Mouse (Mus musculus): Measurements from ENCODE around the gene Gm49333.
"Not testable (repeated sequence)": the region's sequence is repeated elsewhere in the genome, so short reads cannot be mapped to it uniquely, and the experiment has no call there.

The Gm49333 gene

DNA sequence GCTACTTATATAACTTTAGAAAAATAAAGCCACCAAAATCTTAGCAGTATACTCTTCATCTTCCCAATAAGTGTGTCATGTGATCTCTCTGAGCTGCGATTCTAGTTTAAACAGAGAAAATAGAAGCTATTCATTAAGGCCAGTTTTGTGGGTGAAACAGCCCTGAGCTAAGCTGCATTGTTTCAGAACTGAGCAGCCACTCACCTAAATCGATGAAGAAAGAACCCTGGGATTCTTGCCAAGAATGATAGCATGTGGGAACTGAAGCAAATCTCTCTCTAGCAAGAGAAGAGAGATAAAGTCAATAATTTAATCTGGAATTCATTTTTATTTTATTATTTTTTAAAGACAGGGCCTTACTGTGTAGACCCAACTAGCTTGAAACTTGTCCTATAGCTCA lies 11.8 kb downstream of the Gm49333 start:
- DNase-seq (ENCODE audit: low spot score in 2 of 2), result no peak

DNA sequence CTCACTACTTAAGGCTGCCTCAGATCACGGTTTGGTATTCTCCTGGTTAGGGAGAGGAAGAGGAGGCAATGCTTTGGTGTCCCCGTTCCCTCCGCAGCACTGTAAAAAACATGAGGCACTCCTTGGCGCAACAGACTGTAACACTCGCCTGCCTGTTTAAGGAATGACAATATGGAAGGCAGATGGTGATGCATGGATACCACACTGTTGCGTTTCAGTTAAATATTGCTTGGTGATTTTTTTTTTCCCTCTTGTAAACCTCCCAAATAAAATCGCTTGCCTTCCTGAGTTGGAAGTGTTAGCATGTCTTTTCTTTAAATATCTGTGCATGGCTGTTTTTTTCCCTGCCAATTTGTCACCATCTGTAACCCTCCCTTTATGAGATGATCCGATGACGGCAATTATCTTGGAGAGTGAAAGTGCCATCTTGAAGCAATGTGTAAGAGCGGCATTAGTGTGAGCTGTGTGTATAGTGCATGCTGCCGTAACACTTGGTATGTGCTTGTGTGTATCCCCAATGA lies 17.5 kb downstream of the Gm49333 start:
- no peak for DNase-seq (ENCODE audit: low spot score in 2 of 2)

DNA sequence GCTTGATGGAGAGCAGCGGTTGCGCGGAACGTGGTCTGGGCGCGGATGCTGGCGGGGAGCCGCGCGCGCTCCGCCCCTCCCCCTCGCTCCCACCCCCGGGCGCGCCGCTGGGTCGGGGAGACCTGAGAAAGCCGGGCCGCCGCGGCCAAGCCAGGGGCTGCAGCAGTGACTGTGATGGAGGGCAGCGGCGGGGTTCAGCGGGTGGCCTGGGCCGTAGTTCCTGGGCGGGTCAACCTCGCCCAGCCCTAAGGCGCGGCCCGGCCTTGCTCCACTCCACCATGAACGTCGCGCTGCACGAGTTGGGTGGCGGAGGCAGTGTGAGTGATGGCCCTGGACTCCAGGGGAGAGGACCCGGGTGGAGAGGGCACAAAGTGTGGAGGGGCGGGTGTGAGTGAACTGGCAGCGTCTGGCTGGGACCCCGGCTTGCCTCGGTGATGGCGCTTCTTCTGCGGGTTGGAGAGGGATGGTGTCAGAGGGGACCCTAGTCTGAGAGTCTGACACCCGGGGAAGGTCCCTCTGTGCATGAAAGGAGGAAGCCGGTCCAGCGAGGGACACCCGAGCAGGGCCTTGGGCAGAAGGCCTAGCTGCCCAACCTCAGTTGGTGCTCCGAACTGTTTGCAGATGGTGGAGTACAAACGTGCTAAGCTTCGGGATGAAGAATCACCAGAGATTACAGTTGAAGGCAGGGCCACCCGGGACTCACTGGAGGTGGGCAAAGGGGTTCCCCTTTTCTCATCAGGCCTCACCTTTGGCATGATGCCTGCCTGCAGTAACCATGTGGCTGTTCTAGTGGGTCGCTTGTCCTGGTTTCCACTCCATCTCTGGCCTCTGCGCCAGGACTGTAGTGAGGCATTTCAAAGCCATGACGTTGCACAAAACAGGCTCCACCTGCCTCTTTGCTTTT lies 18.6 kb downstream of the Gm49333 start, which contains the start of gene Ece2:
Gene Ece2 (plus strand): TSS at position 98 of the 904 bp plus-strand sequence.
- no peak for DNase-seq (ENCODE audit: low spot score in 2 of 2)

DNA sequence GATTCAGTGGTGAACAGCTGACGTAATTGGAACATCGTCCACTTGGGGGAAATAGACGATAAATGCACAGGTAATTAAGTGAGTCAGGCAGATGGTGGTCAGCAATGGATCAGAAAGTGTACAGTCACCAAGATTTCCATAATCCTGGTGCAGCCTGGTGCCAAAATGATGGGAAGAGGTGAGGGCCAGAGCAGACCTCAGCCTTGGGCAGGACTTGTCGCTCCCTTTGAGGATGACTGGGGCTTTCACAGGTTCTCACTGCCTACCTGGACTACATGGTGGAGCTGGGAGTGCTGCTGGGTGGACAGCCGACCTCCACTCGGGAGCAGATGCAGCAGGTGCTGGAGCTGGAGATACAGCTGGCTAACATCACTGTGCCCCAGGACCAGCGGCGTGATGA lies 26.0 kb downstream of the Gm49333 start:
- no peak for DNase-seq (ENCODE audit: low spot score in 2 of 2)

DNA sequence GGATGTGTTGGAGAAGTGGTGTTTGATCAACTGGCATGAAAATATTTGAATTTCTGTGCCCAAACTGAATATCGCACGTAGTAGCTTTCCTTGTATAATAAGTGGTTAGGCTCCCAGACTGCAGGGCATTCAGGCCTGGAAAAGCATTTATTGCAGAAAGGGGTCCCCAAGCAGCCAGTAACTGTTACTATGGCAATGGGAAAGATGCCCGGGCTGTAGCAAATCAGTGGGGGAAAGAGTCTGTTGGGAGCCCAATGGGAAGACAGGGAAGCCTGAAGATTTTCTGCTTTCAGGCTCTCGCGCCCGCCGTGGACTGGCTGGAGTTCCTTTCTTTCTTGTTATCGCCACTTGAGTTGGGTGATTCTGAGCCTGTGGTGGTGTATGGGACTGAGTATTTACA lies 27.0 kb downstream of the Gm49333 start:
- DNase-seq (ENCODE audit: low spot score in 2 of 2), result no peak

DNA sequence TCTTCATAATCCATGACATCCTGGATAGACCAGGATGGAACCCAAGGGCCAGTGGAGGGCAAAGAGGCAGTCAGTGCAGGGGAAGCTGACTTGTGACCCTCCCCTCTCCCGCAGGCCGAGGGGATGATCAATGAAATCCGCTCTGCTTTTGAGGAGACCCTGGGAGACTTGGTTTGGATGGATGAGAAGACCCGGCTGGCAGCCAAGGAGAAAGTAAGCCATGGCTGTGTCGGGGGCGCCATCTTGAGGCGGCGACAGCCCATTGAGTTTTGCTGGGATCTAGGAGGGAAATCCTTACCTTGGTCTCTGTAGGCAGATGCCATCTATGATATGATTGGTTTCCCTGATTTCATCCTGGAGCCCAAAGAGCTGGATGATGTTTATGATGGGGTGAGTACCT lies 30.8 kb downstream of the Gm49333 start:
- peak; percentile 36 to 69 for DNase-seq (ENCODE audit: low spot score in 2 of 2)

DNA sequence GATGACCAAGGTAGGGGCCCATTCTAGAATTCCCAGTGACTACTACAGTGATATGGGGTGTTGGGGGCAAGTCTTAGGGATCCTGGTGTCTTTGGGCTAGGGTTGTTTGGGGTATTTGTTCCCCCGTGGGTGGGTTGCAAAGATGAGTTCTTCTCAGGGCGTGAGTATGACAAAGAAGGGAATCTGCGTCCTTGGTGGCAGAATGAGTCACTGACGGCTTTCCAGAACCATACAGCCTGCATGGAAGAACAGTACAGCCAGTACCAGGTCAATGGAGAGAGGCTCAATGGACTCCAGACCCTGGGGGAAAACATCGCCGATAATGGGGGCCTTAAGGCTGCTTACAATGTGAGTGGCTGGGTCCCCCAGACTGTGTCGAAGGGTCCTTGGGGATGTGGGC lies 32.5 kb downstream of the Gm49333 start:
- no peak for DNase-seq (ENCODE audit: low spot score in 2 of 2)

DNA sequence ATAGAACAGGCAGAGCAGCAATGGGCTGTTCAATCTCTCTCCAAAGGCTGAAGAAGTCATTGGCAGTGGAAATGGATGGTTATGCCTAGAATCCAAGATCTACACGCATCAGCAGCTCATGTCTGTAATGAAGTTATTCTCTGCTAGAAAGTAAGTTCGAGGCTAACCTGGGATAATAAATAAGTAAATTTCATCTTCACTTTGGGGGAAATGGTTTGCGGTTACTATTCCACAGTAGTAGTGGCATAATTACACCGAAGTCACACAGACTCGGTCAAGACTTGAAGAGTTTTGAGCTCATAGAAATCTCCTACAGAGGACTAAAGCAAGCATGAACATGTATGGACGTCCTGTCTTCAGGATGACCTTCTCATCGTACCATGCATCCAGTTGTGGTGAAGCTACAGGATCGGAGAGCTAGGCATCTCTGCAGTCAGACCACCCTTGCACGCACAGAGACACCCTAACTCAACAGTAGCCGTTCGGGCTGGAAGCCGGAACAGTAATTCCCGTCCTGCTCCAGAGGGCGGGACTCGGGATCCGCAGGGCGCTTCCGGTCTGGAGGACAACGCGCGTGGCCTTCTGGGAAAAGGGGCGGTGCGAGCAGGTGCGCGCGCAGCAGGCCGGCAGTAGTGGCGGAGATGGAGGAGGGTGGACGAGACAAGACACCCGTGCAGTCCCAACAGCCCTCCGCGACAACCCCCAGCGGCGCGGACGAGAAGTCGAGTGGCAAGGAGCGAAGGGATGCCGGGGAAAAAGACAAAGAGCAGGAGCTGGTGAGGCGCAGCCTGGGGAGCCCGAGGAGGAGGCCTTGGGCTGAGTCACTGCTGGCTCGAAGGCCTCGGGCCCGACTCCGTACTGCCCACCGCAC lies 39.9 kb downstream of the Gm49333 start, which contains the start of gene Psmd2:
Gene Psmd2 (plus strand): TSS at position 577 of the 871 bp plus-strand sequence.
- peak; percentile 96 to 99 for DNase-seq (ENCODE audit: low spot score in 2 of 2)

DNA sequence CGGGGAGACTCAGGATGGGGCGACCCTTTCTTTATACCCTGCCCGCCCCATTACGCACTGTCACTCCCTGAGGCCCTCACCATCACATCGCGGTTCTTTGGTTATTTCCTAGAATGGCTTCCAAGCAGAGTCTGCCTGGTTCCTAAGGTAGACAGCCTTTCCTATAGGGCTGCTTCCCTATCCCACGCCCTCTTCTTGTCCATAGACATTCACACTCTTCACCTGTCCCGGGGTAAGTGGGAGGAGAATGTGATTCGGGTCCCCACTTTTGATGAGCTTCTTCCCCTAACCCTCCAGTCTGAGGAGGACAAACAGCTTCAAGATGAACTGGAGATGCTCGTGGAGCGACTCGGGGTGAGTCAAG lies 40.5 kb downstream of the Gm49333 start:
- no peak for DNase-seq (ENCODE audit: low spot score in 2 of 2)

DNA sequence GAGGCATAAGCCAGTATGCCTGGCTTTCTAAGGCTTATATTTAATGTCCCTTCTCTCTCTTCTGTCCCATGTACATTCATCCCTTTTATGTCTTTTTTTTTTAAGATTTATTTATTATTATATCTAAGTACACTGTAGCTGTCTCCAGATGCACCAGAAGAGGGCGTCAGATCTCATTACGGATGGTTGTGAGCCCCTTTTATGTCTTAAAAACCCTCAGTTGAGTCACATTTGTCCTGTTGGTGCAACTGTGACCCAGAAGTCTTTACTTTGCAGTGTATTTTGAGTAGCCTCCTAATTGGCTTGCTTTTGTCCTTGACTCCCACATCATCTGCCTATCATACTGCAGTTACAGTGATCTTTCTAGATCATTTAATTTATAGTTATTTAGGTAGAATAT lies 41.9 kb downstream of the Gm49333 start:
- no peak for DNase-seq (ENCODE audit: low spot score in 2 of 2)

DNA sequence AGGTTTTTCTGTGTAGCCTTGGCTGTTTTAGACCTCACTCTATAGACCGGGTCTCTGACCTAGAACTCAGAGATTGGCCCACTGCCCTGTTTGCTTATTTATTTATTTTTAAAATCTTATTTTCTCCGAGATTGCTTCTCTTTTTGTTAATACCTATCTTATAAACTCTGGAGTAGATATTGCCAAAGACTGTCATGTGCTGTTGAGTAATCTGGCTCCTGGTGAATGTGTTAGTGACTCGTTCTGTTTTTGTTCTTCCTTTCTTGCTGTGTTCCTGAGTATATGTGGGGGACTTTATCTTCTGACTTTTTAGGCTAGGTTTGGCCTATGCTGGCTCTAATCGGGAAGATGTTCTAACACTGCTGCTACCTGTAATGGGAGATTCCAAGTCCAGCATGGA lies 46.3 kb downstream of the Gm49333 start:
- no peak for DNase-seq (ENCODE audit: low spot score in 2 of 2)

DNA sequence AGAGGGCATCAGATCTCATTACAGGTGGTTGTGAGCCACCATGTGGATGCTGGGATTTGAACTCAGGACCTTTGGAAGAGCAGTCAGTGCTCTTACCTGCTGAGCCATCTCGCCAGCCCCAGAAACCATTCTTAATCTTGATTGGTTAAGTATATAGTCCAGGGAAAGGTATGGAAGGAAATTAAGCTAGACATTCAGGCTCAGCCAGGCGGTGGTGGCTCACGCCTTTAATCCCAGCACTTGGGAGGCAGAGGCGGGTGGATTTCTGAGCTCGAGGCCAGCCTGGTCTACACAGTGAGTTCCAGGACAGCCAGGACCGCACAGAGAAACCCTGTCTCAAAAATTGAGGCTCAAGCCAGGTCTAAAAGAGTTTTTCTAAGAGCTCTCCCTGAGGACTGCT lies 56.6 kb downstream of the Gm49333 start, which contains the start of gene Eif4g1:
Gene Eif4g1 (plus strand): TSS at position 301 of the 400 bp plus-strand sequence.
- not testable (repeated sequence) for DNase-seq (ENCODE audit: low spot score in 2 of 2)

DNA sequence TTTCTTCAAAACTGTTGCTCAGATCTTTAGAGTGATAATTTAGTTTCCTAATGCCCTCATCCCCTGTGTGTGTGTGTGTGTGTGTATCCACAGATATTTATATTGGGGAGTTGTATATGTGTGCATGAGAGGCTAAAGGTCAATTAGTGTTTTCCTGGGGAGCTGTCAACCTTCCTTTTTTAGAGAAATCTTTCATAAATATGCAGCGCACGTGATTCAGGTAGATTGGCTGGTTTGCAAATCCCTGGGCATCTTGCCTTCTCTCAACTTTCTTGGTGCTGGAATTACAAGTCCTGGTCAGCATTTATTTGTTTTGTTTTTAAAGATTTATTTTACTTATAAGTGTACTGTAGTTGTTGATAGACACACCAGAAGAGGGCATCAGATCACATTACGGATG lies 58.9 kb downstream of the Gm49333 start:
- no peak for DNase-seq (ENCODE audit: low spot score in 2 of 2)

DNA sequence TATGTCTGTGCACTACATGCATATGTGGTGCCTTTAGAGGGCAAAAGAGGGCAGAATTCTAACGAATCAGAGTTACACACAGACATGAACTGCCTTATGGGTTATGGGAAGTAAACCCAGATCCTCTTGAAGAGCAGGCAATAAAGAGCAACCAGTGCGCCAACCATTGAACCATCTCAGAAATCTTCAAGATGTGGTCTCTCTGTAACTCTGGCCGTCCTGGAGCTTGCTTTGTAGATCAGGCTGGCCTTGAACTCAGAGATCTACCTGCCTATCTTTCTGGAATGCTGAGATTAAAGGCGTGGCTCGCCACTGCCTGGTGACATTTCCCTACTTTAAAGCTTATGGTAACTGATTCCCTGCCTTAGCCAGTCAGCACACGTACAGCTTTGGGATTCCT lies 60.5 kb downstream of the Gm49333 start:
- DNase-seq (ENCODE audit: low spot score in 2 of 2), result no peak

DNA sequence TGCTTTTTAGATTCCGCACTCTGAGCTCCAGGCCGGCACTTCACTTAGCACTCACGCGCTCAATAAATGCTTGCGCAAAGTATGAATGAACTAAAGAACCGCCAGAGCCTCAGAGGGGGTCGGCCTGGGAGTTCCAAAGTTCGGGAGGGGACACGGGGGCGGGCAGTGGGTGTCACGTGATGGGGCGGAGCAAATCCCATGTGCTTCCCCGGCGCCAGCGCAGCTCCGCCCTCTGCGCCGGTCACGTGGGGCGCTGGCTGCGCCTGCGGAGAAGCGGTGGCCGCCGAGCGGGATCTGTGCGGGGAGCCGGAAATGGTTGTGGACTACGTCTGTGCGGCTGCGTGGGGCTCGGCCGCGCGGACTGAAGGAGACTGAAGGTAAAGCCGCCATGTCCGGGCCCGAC lies 61.1 kb downstream of the Gm49333 start:
- DNase-seq (ENCODE audit: low spot score in 2 of 2), result peak; percentile 92 to 95

DNA sequence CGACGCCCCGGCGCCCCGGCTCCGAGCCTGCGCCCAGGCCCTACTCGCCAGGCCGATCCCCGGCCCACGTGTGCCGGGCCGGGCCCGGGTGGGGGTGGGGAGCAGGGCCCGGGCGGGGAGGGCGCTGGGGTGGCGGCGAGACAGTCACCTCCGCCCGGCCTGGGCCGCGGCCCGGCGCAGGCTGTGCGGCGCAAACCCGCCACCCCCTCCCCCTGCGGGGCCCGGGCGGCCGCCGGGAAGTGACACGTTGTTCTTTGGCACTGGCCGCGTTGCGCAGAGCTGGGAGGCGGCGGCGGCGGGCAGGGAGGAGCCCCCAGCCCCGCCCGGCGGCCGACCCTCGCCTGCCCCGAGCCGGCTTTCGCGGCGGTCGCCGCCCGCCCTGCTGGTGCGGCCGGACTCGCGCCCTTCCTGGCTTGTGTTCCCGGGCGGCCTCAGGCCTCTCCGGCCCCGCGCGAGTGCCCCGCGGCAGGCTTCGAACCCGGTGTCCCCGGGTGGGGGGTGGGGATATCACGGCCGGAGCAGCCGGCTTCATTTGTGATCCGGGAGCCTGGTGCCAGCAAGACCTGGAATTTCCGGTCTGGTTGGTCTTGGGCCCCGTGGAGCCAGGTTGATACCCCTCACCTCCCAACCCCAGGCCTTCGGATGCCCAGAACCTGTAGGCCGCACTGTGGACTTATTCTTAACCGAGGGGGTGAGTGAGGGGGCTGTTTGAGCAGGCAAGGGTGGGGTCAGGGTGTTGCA lies 61.7 kb downstream of the Gm49333 start:
- DNase-seq (ENCODE audit: low spot score in 2 of 2), result peak; percentile 52 to 81

DNA sequence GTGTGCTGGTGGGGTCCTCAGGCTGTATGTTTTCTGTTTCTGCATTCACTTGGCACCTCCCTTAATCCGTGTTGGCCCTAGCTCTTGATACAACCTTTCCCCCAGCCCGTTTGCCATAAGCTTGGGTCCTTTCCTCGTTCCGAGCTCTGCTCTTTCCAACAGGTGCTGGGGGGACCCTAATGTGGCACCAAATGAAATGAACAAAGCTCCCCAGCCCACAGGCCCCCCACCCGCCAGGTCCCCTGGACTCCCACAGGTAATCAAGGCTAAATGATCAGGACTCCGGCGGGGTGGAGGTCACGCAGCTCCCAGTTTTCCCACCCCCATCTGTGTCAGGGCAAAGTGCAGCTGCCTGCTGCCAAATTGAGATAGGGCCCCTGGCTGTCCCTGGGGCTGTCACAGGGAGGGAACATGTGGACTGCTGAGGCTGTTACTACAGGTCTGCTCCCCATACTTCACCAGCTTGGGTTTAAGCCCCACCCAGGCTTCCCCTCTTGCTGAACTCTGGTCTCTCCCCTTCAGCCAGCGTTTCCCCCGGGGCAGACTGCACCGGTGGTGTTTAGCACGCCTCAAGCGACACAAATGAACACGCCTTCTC lies 62.4 kb downstream of the Gm49333 start:
- DNase-seq (ENCODE audit: low spot score in 2 of 2), result peak; percentile 62 to 77

DNA sequence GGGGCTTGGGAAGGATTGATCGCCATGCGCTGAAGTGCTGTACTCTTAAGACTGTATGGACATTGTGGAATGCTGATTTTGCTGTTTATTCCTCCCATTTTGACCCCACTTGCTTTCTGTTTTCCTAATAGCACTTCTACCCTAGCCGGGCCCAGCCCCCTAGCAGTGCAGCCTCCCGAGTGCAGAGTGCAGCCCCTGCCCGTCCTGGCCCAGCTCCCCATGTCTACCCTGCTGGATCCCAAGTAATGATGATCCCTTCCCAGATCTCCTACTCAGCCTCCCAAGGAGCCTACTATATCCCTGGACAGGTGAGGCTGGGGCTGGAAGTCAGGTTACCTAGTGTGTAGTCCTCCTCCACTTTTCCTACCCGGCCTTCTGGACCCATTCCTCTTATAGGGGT lies 63.8 kb downstream of the Gm49333 start:
- peak in 1 of 2 experiments; percentile 59 for DNase-seq (ENCODE audit: low spot score in 2 of 2)

DNA sequence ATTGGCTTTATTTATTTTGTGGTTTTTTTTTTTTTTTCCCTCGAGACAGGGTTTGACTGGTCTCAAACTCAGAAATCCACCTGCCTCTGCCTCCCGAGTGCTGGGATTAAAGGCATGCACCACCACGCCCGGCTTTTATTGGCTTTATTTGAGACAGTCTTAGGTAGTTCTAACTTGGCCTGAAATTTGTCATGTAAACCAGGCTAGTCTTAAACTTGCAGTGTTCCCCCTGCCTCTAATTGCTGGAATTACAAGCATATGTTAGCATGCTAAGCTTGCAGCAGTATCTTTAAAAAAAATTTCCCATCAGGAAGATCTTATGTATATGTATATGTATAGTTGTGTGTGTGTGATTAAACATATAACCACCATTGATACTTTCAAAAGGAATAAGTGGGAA lies 65.3 kb downstream of the Gm49333 start:
- no peak for DNase-seq (ENCODE audit: low spot score in 2 of 2)

DNA sequence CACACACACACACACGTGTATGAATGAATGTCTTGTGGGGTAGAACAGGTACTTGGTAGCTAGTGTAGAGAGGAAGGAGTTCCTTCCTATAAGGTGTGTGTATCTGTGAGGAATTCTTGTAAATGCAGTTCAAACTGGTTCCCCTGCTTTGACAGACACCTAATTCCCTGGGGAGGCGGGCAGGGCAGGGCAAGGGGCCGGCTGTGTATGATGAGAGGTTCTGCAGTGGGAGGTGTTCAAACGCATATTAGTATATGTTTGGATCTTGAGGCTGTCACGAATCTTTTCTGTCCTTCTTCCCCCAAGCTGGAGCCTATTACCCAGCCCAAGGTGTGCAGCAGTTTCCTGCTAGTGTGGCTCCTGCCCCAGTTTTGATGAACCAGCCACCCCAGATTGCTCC lies 66.0 kb downstream of the Gm49333 start:
- peak in 1 of 2 experiments; percentile 60 for DNase-seq (ENCODE audit: low spot score in 2 of 2)
